Mouse (Mus musculus): ENCODE measurements around the gene Rmnd5b.

GRCm38 (mm10) chr11:51646751-51647667 is 11.3 kb upstream of the Rmnd5b start:
- TF ChIP-seq POLR2A (IDR thresholded peaks at IDR 0.05; ENCODE audit: control insufficient read depth, extremely low read depth, insufficient read depth, low read length, poor library complexity) (no peak), CTCF (IDR thresholded peaks at IDR 0.05; ENCODE audit: borderline replicate concordance, control insufficient read depth, extremely low read depth, insufficient read depth, low read length, poor library complexity) (0 out of 2 replicates have a peak, but pooled peaks have one; percentile 10)

Measured in thymus, adult 2 months (tissue).